ENCODE assay signal across 11 mouse cellular contexts in the genomic region with DNA sequence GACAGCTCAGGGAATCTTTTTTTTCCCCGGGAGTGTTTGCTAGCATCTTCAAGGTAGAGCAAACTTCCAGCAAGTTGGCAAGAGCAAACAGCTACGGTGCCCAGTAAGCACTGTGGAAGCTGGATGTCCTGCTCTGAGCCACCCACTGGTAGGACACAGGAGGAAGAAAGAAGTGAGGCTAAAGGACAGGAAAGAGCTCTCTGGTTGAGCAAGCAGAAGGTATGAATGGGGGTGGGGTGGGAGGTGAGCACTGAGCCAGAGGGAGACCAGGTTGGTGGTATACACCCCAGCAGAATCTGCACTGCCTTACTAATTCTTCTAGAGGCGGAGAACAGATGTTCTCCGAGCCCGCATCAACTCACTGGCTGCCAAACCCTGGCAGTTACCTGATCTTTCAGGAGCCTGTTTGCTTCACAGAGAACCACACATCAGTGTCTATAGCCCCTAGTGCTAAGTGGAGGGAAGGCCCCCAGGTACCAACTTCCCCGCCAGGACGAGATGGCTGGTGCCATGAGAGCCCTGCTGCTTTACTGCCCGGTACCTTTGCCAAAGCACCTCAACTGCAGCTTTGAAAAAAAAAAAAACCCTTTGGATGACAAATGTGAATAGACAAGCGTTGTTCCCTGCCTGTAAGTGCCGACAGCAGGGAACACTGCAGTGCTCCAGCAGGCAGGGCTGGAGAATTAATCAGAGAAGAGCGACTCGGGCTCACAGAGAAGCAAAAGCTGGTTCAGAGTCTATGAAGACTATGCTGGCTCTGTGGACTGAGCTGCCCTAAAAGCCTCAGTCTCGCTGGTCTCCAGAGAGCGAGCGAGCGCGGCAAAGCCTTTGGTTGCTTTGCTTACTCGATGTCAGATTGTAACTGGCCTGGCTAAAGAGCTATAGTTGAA. TPM values are rescaled to one million over a fixed set of nuclear protein-coding genes. Genes with fewer than 3 reads are reported as not detected.
DNase-seq lines count a peak whose midpoint lies in the region; ATAC-seq and TF ChIP-seq lines count a peak whose summit lies in the region.
"Had no signal": no experiment of that assay in that cellular context is flagged by ENCODE, and none has a peak within 500 bp of the region (broad histone marks: within the 10 kb centered on the region; RNA-seq: fewer than 3 reads in every experiment).

No protein-coding gene starts in this region.

- no peak overlapping the region for H3K9ac ChIP-seq in hindbrain, embryonic 11.5 days (ENCODE audit: low read depth, low read length)
- H3K9ac ChIP-seq in midbrain, embryonic 16.5 days (ENCODE audit: low read depth, low read length): peak overlapping the region; percentile 22; the same call in 1 of the 2 replicates
- H3K9ac ChIP-seq in forebrain, embryonic 15.5 days (replicated peaks): no peak overlapping the region
- H3K9ac ChIP-seq: embryonic facial prominence, embryonic 12.5 days; lung, embryonic 15.5 days had no signal

- TF ChIP-seq POLR2A in kidney, adult 2 months (IDR thresholded peaks at IDR 0.05; ENCODE audit: low read depth, low read length): no peak

- no peak for ATAC-seq in hindbrain, embryonic 11.5 days (ENCODE audit: low FRiP score)
- 0 out of 2 replicates have a peak, but pooled peaks have one; percentile 33 for ATAC-seq in midbrain, embryonic 16.5 days
- ATAC-seq in forebrain, embryonic 15.5 days (replicated peaks): no peak

- no peak for DNase-seq in hindbrain, embryonic 10.5 days (ENCODE audit: low spot score)
- DNase-seq in hindbrain, embryonic 11.5 days (ENCODE audit: low spot score): no peak
- DNase-seq in cerebellum, adult 9-10 months: peak; percentile 21
- peak; percentile 60 for DNase-seq in kidney, adult 2 months
- DNase-seq in T-cell, adult 2 months (ENCODE audit: low spot score): no peak
- no peak for DNase-seq in spleen, adult 12 weeks (ENCODE audit: low spot score)
- DNase-seq: gastrocnemius, postnatal 25 days had no signal

- peaks cover 14% of the 10 kb centered on the region for H3K4me1 ChIP-seq in hindbrain, embryonic 10.5 days (replicated peaks)
- H3K4me1 ChIP-seq in hindbrain, embryonic 11.5 days (replicated peaks; ENCODE audit: control insufficient read depth, insufficient read depth, low read length): no peaks in the 10 kb centered on the region
- peaks cover 16% of the 10 kb centered on the region; the same call in 1 of the 2 replicates for H3K4me1 ChIP-seq in kidney, adult 2 months (ENCODE audit: control insufficient read depth, insufficient read depth, low read length)
- peaks cover 12% of the 10 kb centered on the region for H3K4me1 ChIP-seq in midbrain, embryonic 16.5 days (ENCODE audit: control insufficient read depth, insufficient read depth, low read length)
- H3K4me1 ChIP-seq in forebrain, embryonic 15.5 days: no peaks in the 10 kb centered on the region; the same call in 1 of the 2 replicates
- H3K4me1 ChIP-seq: embryonic facial prominence, embryonic 12.5 days; lung, embryonic 15.5 days had no signal

- WGBS in hindbrain, embryonic 10.5 days: 61% methylated on average over 18 of the region's 18 CpGs
- 63% methylated on average over 18 of the region's 18 CpGs for WGBS in hindbrain, embryonic 11.5 days
- WGBS in kidney, adult 2 months: 37% methylated on average over 18 of the region's 18 CpGs
- WGBS in midbrain, embryonic 16.5 days: 40% methylated on average over 18 of the region's 18 CpGs
- 55% methylated on average over 18 of the region's 18 CpGs for WGBS in forebrain, embryonic 15.5 days

- no peak overlapping the region for H3K4me3 ChIP-seq in hindbrain, embryonic 10.5 days
- no peak overlapping the region for H3K4me3 ChIP-seq in hindbrain, embryonic 11.5 days (ENCODE audit: low read depth, low read length)
- H3K4me3 ChIP-seq in kidney, adult 2 months (ENCODE audit: insufficient read depth, low read depth, low read length): no peak overlapping the region
- no peak overlapping the region for H3K4me3 ChIP-seq in midbrain, embryonic 16.5 days (ENCODE audit: low read depth, low read length)
- H3K4me3 ChIP-seq in forebrain, embryonic 15.5 days: no peak overlapping the region
- H3K4me3 ChIP-seq: embryonic facial prominence, embryonic 12.5 days; lung, embryonic 15.5 days had no signal

- peak overlapping the region; percentile 40; the same call in 1 of the 2 replicates for H3K27ac ChIP-seq in hindbrain, embryonic 10.5 days
- H3K27ac ChIP-seq in hindbrain, embryonic 11.5 days (ENCODE audit: low read depth, low read length): no peak overlapping the region
- H3K27ac ChIP-seq in kidney, adult 2 months (ENCODE audit: insufficient read depth, low read depth, low read length): peak overlapping the region; percentile 64
- peak overlapping the region; percentile 50 for H3K27ac ChIP-seq in midbrain, embryonic 16.5 days (ENCODE audit: low read length)
- H3K27ac ChIP-seq in forebrain, embryonic 15.5 days (replicated peaks): no peak overlapping the region
- H3K27ac ChIP-seq: embryonic facial prominence, embryonic 12.5 days; lung, embryonic 15.5 days had no signal

- H3K9me3 ChIP-seq in hindbrain, embryonic 10.5 days: no peaks in the 10 kb centered on the region
- H3K9me3 ChIP-seq in hindbrain, embryonic 11.5 days (ENCODE audit: control insufficient read depth, low read length): no peaks in the 10 kb centered on the region
- no peaks in the 10 kb centered on the region for H3K9me3 ChIP-seq in midbrain, embryonic 16.5 days (replicated peaks; ENCODE audit: control insufficient read depth, low read length, poor library complexity, severe bottlenecking)
- H3K9me3 ChIP-seq in forebrain, embryonic 15.5 days: no peaks in the 10 kb centered on the region
- H3K9me3 ChIP-seq: embryonic facial prominence, embryonic 12.5 days; lung, embryonic 15.5 days had no signal

- no peaks in the 10 kb centered on the region for H3K27me3 ChIP-seq in hindbrain, embryonic 10.5 days (ENCODE audit: insufficient read depth, poor library complexity, severe bottlenecking)
- no peaks in the 10 kb centered on the region for H3K27me3 ChIP-seq in hindbrain, embryonic 11.5 days (ENCODE audit: control insufficient read depth, insufficient read depth, low read length)
- no peaks in the 10 kb centered on the region for H3K27me3 ChIP-seq in kidney, adult 2 months (replicated peaks; ENCODE audit: control insufficient read depth, insufficient read depth, low read length)
- H3K27me3 ChIP-seq in midbrain, embryonic 16.5 days (ENCODE audit: control insufficient read depth, insufficient read depth, low read depth, low read length): no peaks in the 10 kb centered on the region
- no peaks in the 10 kb centered on the region for H3K27me3 ChIP-seq in forebrain, embryonic 15.5 days
- H3K27me3 ChIP-seq: embryonic facial prominence, embryonic 12.5 days; lung, embryonic 15.5 days had no signal

- no peak for TF ChIP-seq CTCF in kidney, adult 2 months (conservative IDR thresholded peaks at IDR 0.05; ENCODE audit: insufficient read depth, insufficient read length, low read depth, low read length)

- H3K4me2 ChIP-seq in hindbrain, embryonic 11.5 days (replicated peaks; ENCODE audit: low read depth, low read length): no peak overlapping the region
- peak overlapping the region; percentile 17; the same call in 1 of the 2 replicates for H3K4me2 ChIP-seq in midbrain, embryonic 16.5 days (ENCODE audit: low read length)
- no peak overlapping the region for H3K4me2 ChIP-seq in forebrain, embryonic 15.5 days (replicated peaks)
- H3K4me2 ChIP-seq: embryonic facial prominence, embryonic 12.5 days; lung, embryonic 15.5 days had no signal

- H3K36me3 ChIP-seq in hindbrain, embryonic 10.5 days: peaks cover 14% of the 10 kb centered on the region
- no peaks in the 10 kb centered on the region for H3K36me3 ChIP-seq in hindbrain, embryonic 11.5 days (ENCODE audit: control insufficient read depth, insufficient read depth, low read length)
- no peaks in the 10 kb centered on the region for H3K36me3 ChIP-seq in kidney, adult 2 months (ENCODE audit: control insufficient read depth, insufficient read depth, low read length)
- H3K36me3 ChIP-seq in midbrain, embryonic 16.5 days (ENCODE audit: control insufficient read depth, insufficient read depth, low read length): no peaks in the 10 kb centered on the region
- no peaks in the 10 kb centered on the region for H3K36me3 ChIP-seq in forebrain, embryonic 15.5 days
- H3K36me3 ChIP-seq: lung, embryonic 15.5 days had no signal

RNA-seq across cellular contexts. Expression of a gene that starts 59.8 kb away (rescaled TPM):
- 33.8 and 35.7 TPM in 2 replicates for polyA plus RNA-seq in hindbrain, embryonic 10.5 days (2016; fragmentation: Nextera tagmentation; extraction: Ambion mirVana)
- 41.9 and 46.1 TPM in 2 replicates for polyA plus RNA-seq in hindbrain, embryonic 11.5 days (2014; fragmentation: Nextera tagmentation; extraction: Ambion mirVana)
- 24.1 and 26.5 TPM in 2 replicates for polyA plus RNA-seq in kidney, adult 2 months (2012; rRNA removed)
- 40.4 and 43.7 TPM in 2 replicates for polyA plus RNA-seq in midbrain, embryonic 16.5 days (2015; fragmentation: Nextera tagmentation; extraction: Ambion mirVana)
- 42.5 and 47.2 TPM in 2 replicates for polyA plus RNA-seq in forebrain, embryonic 15.5 days (2015; fragmentation: Nextera tagmentation; extraction: Ambion mirVana)

Comparison
In these comparisons a context has a peak if more than half of its experiments do, and no peak if none do; other contexts are left out.
1. H3K27ac ChIP-seq: peak in hindbrain, embryonic 10.5 days (single experiment), kidney, adult 2 months (single experiment) and midbrain, embryonic 16.5 days (single experiment); none in hindbrain, embryonic 11.5 days (single experiment) and forebrain, embryonic 15.5 days (single experiment).
2. DNase-seq: peak in cerebellum, adult 9-10 months (single experiment) and kidney, adult 2 months (single experiment); none in hindbrain, embryonic 10.5 days (single experiment), hindbrain, embryonic 11.5 days (single experiment), T-cell, adult 2 months (single experiment) and spleen, adult 12 weeks (single experiment).